Mouse (Mus musculus) heart, postnatal 0 days (tissue): ENCODE measurements around the gene Cox7a2l. TPM values are rescaled to one million over a fixed set of nuclear protein-coding genes. Genes with fewer than 3 reads are reported as not detected.

Experiments used
- ATAC-seq: fragments of 200-750 bp; cut with Nextera tagmentation; 2 replicates; pipeline ENCODE4 v1.8.0; 2017; ENCODE audit warnings: low read depth, moderate number of reproducible peaks, moderate library complexity; ENCODE audit not compliant: insufficient read depth
- DNase-seq: peaks from one replicate; pipeline ENCODE4 v3.0.0-alpha.2; 2016; ENCODE audit warnings: low spot score
- H3K27ac ChIP-seq: fragments of 300-500 bp; sonication (generic); 2 replicates; pipeline ENCODE4 v1.5.1; 2014; ENCODE audit warnings: low read depth, mild to moderate bottlenecking
- H3K27me3 ChIP-seq: fragments of 300-500 bp; sonication (generic); 2 replicates; pipeline ENCODE4 v1.6.1; 2014; ENCODE audit warnings: low read length, mixed read lengths; ENCODE audit not compliant: control insufficient read depth, insufficient read depth
- H3K36me3 ChIP-seq: fragments of 300-500 bp; sonication (generic); replicated peaks from 2 replicates; pipeline ENCODE4 v1.6.1; 2014; ENCODE audit warnings: low read length, mixed read lengths; ENCODE audit not compliant: control insufficient read depth, insufficient read depth
- H3K4me1 ChIP-seq: fragments of 300-500 bp; sonication (generic); 2 replicates; pipeline ENCODE4 v1.6.1; 2014; ENCODE audit warnings: antibody characterized with exemption; ENCODE audit not compliant: control insufficient read depth, insufficient read depth
- H3K4me2 ChIP-seq: fragments of 300-500 bp; sonication (generic); 2 replicates; pipeline ENCODE4 v1.6.1; 2014; ENCODE audit warnings: low read depth, mild to moderate bottlenecking, low read length, moderate library complexity
- H3K4me3 ChIP-seq: fragments of 300-500 bp; sonication (generic); 2 replicates; pipeline ENCODE4 v1.5.1; 2014; ENCODE audit warnings: low read depth, low read length
- H3K9ac ChIP-seq: fragments of 300-500 bp; sonication (generic); replicated peaks from 2 replicates; pipeline ENCODE4 v1.6.1; 2014; ENCODE audit warnings: low read depth, low read length, mixed read lengths
- H3K9me3 ChIP-seq: fragments of 300-500 bp; sonication (generic); replicated peaks from 2 replicates; pipeline ENCODE4 v1.6.1; 2016; ENCODE audit warnings: low read length; ENCODE audit not compliant: control insufficient read depth
- CTCF ChIP-seq: IDR thresholded peaks from 2 replicates; pipeline ENCODE4 v1.5.1; 2016; ENCODE audit warnings: antibody characterized with exemption, control low read depth, low read depth
- EP300 ChIP-seq: IDR thresholded peaks from 2 replicates; pipeline ENCODE4 v1.6.1; 2016; ENCODE audit warnings: antibody characterized with exemption, low read depth
- WGBS: fragments of 180-500 bp; shearing (Covaris S2); extraction: QIAGEN DNeasy Blood & Tissue Kit; methylation state at CpG from one replicate; pipeline ENCODE4 v1.1.7; 2014; 5-methylcytosine and 5-hydroxymethylcytosine counted together
- polyA plus RNA-seq: library from polyadenylated mRNA; unstranded; fragments of >200 nt; fragmentation: Nextera tagmentation; extraction: Ambion mirVana; gene quantifications from 2 replicates; pipeline ENCODE4 v1.2.1, GENCODE M21; 2015
- total RNA-seq: library from RNA; depleted of rRNA; stranded (reverse); fragments of >200 nt; gene quantifications from 2 replicates; pipeline ENCODE4 v1.2.3, GENCODE M21; 2014; ENCODE audit warnings: low replicate concordance

The Cox7a2l gene
- total and polyA plus RNA-seq, 2 experiments from 2014 or later: 339 to 487 TPM

GRCm38 (mm10) chr17:83538141-83538540 lies 21.0 kb upstream of the Cox7a2l start:
- Histone ChIP-seq H3K4me1 (no peaks in the 10 kb centered on the region), H3K27me3 (no peaks in the 10 kb centered on the region), H3K36me3 (no peaks in the 10 kb centered on the region), H3K4me2 (no peak overlapping the region), H3K9me3 (no peaks in the 10 kb centered on the region), H3K4me3 (no peak overlapping the region), H3K9ac (no peak overlapping the region), H3K27ac (no peak overlapping the region)
- no peak for DNase-seq
- 83% methylated on average over 9 of the region's 9 CpGs for WGBS
- no peak for TF ChIP-seq EP300
- TF ChIP-seq CTCF: no peak
- no peak for ATAC-seq

- H3K27ac ChIP-seq: no peak overlapping the region
- TF ChIP-seq EP300 (no peak), CTCF (no peak)
- H3K36me3 ChIP-seq: no peaks in the 10 kb centered on the region
- no peak overlapping the region for H3K4me2 ChIP-seq
- H3K27me3 ChIP-seq: no peaks in the 10 kb centered on the region
- ATAC-seq: no peak
- 70% methylated on average over 9 of the region's 9 CpGs for WGBS
- no peak overlapping the region for H3K9ac ChIP-seq
- H3K9me3 ChIP-seq: no peaks in the 10 kb centered on the region
- H3K4me1 ChIP-seq: 0 out of 2 replicates have a peak, but pooled peaks cover 2% of the 10 kb centered on the region
- no peak overlapping the region for H3K4me3 ChIP-seq
- no peak for DNase-seq
Measured at GRCm38 (mm10) chr17:83533150-83533549, 16.0 kb upstream of the Cox7a2l start.

GRCm38 (mm10) chr17:83527651-83528381 lies 10.7 kb upstream of the Cox7a2l start:
- Histone ChIP-seq H3K4me1 (peaks cover 16% of the 10 kb centered on the region), H3K27ac (peak overlapping the region; percentile 83), H3K27me3 (no peaks in the 10 kb centered on the region), H3K9ac (peak overlapping the region; percentile 50), H3K9me3 (no peaks in the 10 kb centered on the region), H3K4me3 (peak overlapping the region; percentile 36), H3K36me3 (no peaks in the 10 kb centered on the region), H3K4me2 (peak overlapping the region; percentile 66)
- ATAC-seq: peak; percentile 85
- peak; percentile 87 for DNase-seq
- WGBS: 7% methylated on average over 17 of the region's 17 CpGs
- TF ChIP-seq EP300 (no peak), CTCF (no peak)

GRCm38 (mm10) chr17:83526624-83527532 lies 9.7 kb upstream of the Cox7a2l start:
- Histone ChIP-seq H3K9me3 (no peaks in the 10 kb centered on the region), H3K36me3 (no peaks in the 10 kb centered on the region), H3K4me1 (peaks cover 16% of the 10 kb centered on the region), H3K27me3 (no peaks in the 10 kb centered on the region), H3K4me2 (peak overlapping the region; percentile 66), H3K9ac (peak overlapping the region; percentile 50), H3K4me3 (peak overlapping the region; percentile 36; the same call in 1 of the 2 replicates), H3K27ac (peak overlapping the region; percentile 83)
- peak; percentile 83 for ATAC-seq
- no peak for TF ChIP-seq CTCF
- TF ChIP-seq EP300: no peak
- peak; percentile 76 for DNase-seq
- 38% methylated on average over 13 of the region's 13 CpGs for WGBS

- Histone ChIP-seq H3K9ac (no peak overlapping the region), H3K4me1 (peaks cover 16% of the 10 kb centered on the region), H3K4me2 (no peak overlapping the region), H3K36me3 (no peaks in the 10 kb centered on the region), H3K4me3 (no peak overlapping the region), H3K27me3 (no peaks in the 10 kb centered on the region), H3K27ac (peak overlapping the region; percentile 83; the same call in 1 of the 2 replicates), H3K9me3 (no peaks in the 10 kb centered on the region)
- 29% methylated on average over 5 of the region's 5 CpGs for WGBS
- DNase-seq (no peak), ATAC-seq (no peak)
- TF ChIP-seq CTCF: no peak
- TF ChIP-seq EP300: no peak
Measured at GRCm38 (mm10) chr17:83526091-83526561, 9.0 kb upstream of the Cox7a2l start.
